Mouse (Mus musculus) testis, postnatal 10 days (tissue): ENCODE measurements at regions not wholly inside any gene's neighbourhood (a gene's known extent, or its start where the extent isn't known, plus 50 kb on each side); places are given as distances from the start of the nearest gene placed in this dataset.
"Not testable (repeated sequence)": the region's sequence is repeated elsewhere in the genome, so short reads cannot be mapped to it uniquely, and the experiment has no call there.

Experiments used
- DNase-seq: peaks from one replicate; pipeline ENCODE4 v3.0.0; 2021; ENCODE audit warnings: low spot score

DNA sequence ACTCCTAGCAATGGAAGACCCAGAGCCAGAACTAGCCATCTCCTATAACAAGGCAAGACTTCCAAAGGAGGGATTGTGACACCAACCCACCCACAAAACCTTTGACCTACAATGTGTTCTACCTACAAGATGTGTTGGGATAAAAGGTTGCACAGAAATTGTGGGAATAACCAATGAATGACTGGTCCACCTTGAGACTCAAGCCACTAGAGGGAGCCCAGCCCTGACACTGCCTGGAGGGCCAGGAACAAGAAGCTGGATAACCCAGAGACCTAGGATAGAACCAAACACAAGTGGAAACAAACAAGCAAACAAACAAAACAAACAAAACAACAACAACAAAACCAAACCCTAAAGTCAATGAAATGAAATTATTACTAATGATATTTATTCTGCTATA lies 288.8 kb downstream of the Dchs2 start:
- peak; percentile 60 for DNase-seq

DNA sequence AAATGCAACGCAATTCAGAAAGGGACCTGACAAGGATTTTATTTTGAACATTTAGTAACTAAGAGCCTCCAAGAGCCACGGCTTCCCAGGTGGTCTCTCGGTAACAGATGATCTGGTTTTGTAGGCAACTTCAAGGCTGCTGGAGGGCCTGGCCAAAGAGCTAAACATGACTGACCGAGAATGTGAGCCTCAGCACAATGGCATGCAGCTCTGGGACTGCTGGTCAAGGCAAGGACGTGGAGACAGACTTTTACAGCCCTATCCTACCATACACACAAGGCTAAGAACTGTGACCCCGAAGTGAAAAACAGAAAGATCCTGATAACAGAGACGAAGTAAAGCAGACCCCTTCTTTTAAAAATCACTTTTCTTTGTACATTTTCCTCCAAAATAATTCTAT lies 296.5 kb downstream of the Dchs2 start:
- DNase-seq: no peak

DNA sequence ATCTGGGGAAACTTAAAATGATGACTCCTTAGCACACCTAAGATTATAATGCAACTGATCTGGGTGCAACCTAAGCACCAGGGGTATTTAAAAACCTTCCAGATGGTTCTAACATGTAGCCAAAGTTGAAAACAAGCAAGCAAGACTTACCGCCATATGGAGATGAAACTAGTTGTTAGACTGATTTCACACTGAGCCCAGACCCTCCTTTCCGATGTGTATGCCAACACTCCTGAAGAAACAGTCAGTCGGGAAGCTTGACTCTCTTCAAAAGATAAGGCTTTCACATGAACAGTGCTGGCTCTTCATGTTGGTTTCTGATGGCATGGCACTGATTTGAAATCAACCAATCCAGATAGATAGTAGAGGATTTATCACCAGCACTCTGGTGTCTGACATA lies 301.6 kb downstream of the Dchs2 start:
- no peak for DNase-seq

- DNase-seq: peak; percentile 62
Measured at GRCm38 (mm10) chr3:83446154-83446667, 318.5 kb downstream of the Dchs2 start.

- no peak for DNase-seq
Measured at GRCm38 (mm10) chr3:83450662-83451061, 315.5 kb upstream of the Sfrp2 start.

DNA sequence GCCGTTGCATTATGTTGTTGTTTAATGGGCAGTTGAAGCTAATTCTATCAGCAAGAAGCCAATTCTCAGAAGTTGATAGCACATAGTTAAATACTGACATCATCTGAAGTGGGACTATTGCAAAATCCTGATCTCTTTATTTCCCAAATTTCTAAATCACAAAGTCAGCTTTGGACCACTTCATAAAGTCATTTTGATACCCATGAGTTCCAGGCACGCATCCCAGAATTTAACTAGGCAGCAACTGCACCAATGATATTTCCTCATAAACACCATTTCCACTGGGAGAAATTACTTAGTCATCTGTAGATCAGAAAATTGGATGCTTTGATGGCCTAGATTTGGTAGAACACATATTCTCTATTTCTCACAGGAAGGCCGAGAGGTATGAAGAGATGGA lies 314.8 kb upstream of the Sfrp2 start:
- DNase-seq: no peak

- no peak for DNase-seq
Measured at GRCm38 (mm10) chr3:83453462-83453861, 312.7 kb upstream of the Sfrp2 start.

- no peak for DNase-seq
Measured at GRCm38 (mm10) chr3:83458450-83458849, 307.7 kb upstream of the Sfrp2 start.

DNA sequence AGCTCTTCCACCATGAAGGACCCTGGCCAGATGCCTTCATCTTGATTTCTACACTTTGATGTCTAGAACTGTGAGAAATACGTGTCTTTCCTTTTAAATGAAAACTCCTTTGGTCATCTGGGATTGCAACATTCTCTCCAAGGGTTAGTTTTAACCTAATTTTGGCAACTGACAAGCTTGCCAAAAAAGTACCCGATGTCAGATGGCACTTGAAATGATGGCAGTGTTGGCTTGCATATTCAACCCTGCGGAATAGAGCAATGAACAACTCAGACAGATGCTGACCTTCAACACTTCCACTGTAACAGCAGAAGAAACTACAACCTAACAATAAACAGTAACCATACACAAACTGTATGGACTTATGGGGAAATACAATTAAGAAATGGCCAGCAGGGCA lies 286.9 kb upstream of the Sfrp2 start:
- no peak for DNase-seq

DNA sequence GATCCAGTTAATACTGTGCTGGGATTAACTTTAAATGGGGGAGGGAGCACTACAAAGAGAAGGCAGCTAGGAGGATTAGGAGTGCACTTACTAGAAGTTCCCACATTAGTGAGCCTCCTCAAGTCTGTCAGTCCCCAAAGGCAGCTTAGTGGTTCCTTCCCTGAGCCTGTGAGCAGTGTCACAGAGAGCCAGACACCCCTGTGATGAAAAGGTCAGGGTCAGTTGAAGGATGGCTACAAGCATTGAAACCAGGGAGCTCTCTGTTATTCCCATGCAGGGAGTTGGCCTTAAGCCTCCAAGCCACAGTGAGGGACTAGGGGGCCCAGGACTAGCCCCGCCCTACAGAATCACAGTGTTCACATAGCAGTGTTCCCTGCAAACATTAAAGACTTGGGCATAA lies 285.9 kb upstream of the Sfrp2 start:
- no peak for DNase-seq

DNA sequence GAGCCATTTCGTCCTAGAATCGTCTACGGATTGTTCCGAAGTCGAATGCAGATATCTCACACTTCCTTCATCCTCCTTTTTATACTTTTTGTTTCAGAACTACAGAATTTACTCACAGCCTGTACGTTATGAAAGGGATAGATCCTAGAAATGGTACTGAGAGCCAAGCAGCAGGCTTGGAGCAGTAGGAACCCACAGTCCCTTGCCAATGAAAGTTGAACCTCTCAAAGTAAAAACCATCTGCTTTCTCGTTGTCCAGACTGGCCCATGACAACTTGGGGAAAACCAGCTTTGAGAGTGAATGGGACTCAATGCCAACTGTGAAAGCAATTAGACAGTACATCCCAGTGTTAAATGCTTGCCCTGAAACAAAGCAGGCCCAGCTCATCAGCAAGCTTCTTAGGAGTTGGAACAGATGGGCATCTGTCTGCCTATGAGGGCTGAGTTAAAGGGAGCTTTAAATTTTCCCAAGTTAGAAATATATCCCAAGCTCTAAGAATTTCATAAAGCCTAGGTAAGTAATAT lies 279.9 kb upstream of the Sfrp2 start:
- no peak for DNase-seq

- peak; percentile 49 for DNase-seq
Measured at GRCm38 (mm10) chr3:83495584-83495983, 270.5 kb upstream of the Sfrp2 start.

- DNase-seq: no peak
Measured at GRCm38 (mm10) chr3:83503901-83504300, 262.2 kb upstream of the Sfrp2 start.

GRCm38 (mm10) chr3:83516614-83517013 lies 249.5 kb upstream of the Sfrp2 start:
- DNase-seq: no peak

GRCm38 (mm10) chr3:83517914-83518635 lies 248.0 kb upstream of the Sfrp2 start:
- DNase-seq: no peak

DNA sequence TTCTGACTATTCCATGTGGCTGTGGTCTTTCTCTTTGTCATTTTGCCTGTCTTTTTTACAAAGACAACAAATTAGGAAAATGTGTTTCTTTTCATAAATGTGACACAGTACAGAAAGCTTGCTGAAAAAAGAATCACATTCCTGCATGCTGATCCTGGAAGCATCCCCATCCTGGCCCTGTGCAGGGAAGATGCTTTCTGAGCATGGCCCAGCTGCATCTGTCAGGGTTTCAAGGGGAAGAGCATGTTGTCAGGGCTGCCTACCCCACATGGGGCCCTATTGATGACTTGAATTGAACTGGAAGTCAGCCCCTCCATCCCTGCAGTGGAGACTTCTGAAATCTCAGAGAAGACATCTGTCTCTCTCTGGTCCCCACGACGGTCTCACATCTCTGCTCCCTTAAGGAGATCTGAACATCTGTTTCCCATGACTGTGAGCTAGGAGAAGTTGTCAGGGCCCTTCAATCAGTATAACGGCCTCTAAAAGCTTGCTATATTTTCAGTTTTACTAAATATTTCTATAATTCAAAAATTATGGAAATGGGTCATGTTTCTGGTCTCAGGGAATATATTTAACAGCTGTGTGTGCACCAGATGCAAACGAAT lies 235.8 kb upstream of the Sfrp2 start:
- no peak for DNase-seq

DNA sequence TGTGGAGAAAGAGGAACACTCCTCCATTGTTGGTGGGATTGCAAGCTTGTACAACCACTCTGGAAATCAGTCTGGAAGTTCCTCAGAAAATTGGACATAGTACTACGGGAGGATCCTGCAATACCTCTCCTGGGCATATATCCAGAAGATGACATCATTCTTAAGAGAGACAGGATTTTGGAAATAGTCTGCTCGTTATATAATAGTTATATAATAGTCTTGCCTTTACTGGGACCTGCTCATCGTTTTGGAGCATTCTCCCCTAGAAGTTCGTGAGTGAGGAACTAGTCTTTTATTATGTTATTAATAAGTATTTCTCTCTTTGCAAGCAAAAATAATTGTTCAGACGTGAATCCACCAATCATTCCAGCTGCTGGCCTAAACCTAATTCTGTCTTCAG lies 229.5 kb upstream of the Sfrp2 start:
- DNase-seq: not testable (repeated sequence)

DNA sequence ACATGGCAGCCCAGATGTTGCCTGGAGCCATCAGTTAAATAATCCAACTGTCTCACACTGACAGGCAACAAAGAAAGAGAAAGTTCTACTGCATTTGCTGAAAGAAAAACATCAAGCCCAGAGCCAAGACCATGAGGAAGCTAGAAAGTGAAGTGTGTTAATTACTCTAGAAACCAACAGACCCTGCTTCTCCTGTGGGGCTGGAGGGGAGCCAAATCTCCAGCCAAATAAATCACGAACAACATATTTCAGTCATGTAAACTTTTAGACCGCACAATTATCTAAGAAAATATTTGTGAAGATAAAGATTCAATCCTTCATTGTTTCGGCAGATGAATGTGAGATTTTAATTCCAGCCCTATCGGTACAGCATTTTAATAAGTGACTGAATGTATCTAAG lies 228.9 kb upstream of the Sfrp2 start:
- DNase-seq: no peak

DNA sequence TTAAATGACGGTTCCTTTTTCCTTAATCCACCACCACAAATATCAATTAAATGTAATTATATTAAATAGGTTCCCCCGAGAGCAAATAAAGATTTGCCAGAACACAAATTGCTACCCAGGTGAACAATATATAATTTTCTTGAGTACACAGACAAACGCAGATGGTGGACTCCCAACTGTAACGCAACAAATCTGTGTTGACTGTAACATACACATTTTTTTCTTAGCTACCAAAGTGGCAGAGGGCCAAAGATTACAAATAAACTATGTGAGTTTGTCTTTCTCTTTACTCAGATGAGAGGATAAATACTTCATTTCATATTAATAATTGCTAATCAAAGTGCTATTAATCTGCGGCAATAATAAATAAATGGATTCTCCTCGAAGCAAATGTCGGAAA lies 228.4 kb upstream of the Sfrp2 start:
- no peak for DNase-seq

DNA sequence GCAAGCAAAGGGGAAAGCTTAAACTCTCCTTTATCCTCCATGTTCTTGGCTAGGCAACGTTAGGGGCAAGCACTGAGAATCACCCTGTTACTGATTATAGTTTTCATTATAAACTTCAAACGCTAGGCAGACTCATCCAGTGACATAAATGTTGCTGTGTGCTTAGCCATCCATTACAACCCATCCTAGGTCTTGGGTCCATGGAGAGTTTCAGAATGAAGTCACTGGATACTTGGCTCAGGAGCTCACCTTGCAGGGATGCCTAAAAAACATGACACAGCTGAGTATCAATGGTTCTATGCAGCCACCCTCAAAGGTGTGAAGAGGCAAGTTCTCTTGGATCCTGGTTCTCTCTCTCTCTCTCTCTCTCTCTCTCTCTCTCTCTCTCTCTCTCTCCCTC lies 227.2 kb upstream of the Sfrp2 start:
- DNase-seq: no peak

- DNase-seq: no peak
Measured at GRCm38 (mm10) chr3:83540997-83541932, 224.9 kb upstream of the Sfrp2 start.

DNA sequence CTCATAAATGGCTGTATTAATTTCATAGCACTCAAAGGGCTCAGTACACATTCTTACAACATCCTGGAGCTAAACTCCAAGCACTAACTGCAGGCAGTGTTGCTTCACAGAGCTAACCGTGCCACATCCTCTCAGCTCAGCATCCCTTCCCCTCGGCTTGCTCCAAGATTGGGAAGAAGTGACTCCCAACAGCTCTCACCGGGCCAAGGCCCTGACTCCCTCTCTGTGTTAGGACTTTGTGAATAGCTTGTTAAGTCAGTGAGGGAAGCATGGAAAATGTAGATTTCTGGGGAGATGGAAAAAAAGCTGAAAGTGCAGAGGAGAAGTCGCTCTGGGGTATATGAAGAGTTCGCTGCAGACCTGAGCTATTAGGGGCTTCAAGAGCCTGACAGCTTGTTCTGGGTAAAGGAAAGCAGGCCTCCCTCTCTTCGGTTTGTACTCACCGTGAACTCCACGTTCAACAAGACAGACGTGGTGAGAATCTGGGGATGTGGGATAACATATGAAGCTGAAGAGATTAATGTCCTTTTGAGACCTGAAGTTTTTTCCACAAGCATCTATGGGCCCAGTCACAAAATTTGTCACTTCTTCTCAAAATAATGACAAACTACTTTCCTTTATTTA lies 213.5 kb upstream of the Sfrp2 start:
- no peak for DNase-seq
